Mouse (Mus musculus) CH12.LX (cell line): ENCODE measurements at regions not wholly inside any gene's neighbourhood (a gene's known extent, or its start where the extent isn't known, plus 50 kb on each side); places are given as distances from the start of the nearest gene placed in this dataset.

Experiments
- DNase-seq: peaks from one replicate; pipeline ENCODE4 v3.0.0-alpha.2; 2013; ENCODE audit errors: extremely low read depth
- H3K27ac ChIP-seq: 2 replicates; pipeline ENCODE4 v1.5.1; 2012; ENCODE audit warnings: low read depth, mild to moderate bottlenecking, control low read depth, moderate library complexity; ENCODE audit not compliant: insufficient read depth
- H3K27me3 ChIP-seq: replicated peaks from 2 replicates; pipeline ENCODE3; 2012; ENCODE audit warnings: inconsistent platforms
- H3K36me3 ChIP-seq, 2 experiments: replicated peaks in 1 of 2; 2 replicates each; pipeline versions ENCODE3 to v1.6.1; 2012; ENCODE audit warnings: inconsistent platforms in 1 of 2, low read length in 1 of 2, mild to moderate bottlenecking in 1 of 2, mixed read lengths in 1 of 2, moderate library complexity in 1 of 2; ENCODE audit not compliant: control insufficient read depth in 1 of 2, insufficient read depth in 1 of 2
- H3K4me1 ChIP-seq, 2 experiments: 2 replicates each; pipeline ENCODE4 v1.6.1; 2012; ENCODE audit warnings: inconsistent platforms in 1 of 2, moderate library complexity in 1 of 2; ENCODE audit not compliant: insufficient read depth in 2 of 2, control insufficient read depth in 1 of 2
- H3K4me2 ChIP-seq: 2 replicates; pipeline ENCODE4 v1.6.1; 2012; ENCODE audit warnings: low read depth, mild to moderate bottlenecking, control low read depth; ENCODE audit not compliant: poor library complexity, insufficient read depth, severe bottlenecking
- H3K4me3 ChIP-seq, 3 experiments: fragments of 150-350 bp in 1 of 3; sonication (generic) in 1 of 3; replicated peaks in 1 of 3; 2 replicates each; pipeline versions ENCODE3 to v1.5.1; 2011 to 2012; ENCODE audit warnings: low read depth in 2 of 3, low read length in 2 of 3, mild to moderate bottlenecking in 2 of 3, moderate library complexity in 2 of 3, control low read depth in 1 of 3, improper control_type of control experiment in 1 of 3, inconsistent platforms in 1 of 3, mixed read lengths in 1 of 3; ENCODE audit not compliant: poor library complexity in 1 of 3
- H3K79me2 ChIP-seq: replicated peaks from 2 replicates; pipeline ENCODE4 v1.6.1; 2012; ENCODE audit warnings: mild to moderate bottlenecking, moderate library complexity; ENCODE audit not compliant: control insufficient read depth, poor library complexity, insufficient read depth, severe bottlenecking; ENCODE audit errors: extremely low read depth
- H3K9ac ChIP-seq: 2 replicates; pipeline ENCODE4 v1.6.1; 2012; ENCODE audit warnings: low read depth, mild to moderate bottlenecking, control low read depth, moderate library complexity; ENCODE audit not compliant: insufficient read depth
- H3K9me3 ChIP-seq: replicated peaks from 2 replicates; pipeline ENCODE3; 2012; ENCODE audit warnings: low read length, inconsistent platforms, mixed read lengths
- CHD1 ChIP-seq: IDR thresholded peaks from 2 replicates; pipeline ENCODE4 v1.6.1; 2012; ENCODE audit warnings: low read depth, low read length, improper control_type of control experiment, inconsistent platforms
- CHD2 ChIP-seq: IDR thresholded peaks from 2 replicates; pipeline ENCODE4 v1.6.1; 2011; ENCODE audit warnings: low read length, improper control_type of control experiment
- E2F4 ChIP-seq: IDR thresholded peaks from 2 replicates; pipeline ENCODE4 v1.6.1; 2011; ENCODE audit warnings: low read depth, low read length, improper control_type of control experiment; ENCODE audit not compliant: insufficient replicate concordance
- ELF1 ChIP-seq: IDR thresholded peaks from 2 replicates; pipeline ENCODE4 v1.6.1; 2014; ENCODE audit warnings: low read depth, mild to moderate bottlenecking, inconsistent platforms, low read length, improper control_type of control experiment
- EP300 ChIP-seq: IDR thresholded peaks from 2 replicates; pipeline ENCODE4 v1.6.1; 2011; ENCODE audit warnings: low read length, improper control_type of control experiment
- ETS1 ChIP-seq: conservative IDR thresholded peaks from 2 replicates; pipeline ENCODE4 v1.6.1; 2012; ENCODE audit warnings: low read depth, mild to moderate bottlenecking, inconsistent platforms, low read length, improper control_type of control experiment, moderate library complexity
- HCFC1 ChIP-seq: IDR thresholded peaks from 2 replicates; pipeline ENCODE4 v1.6.1; 2012; ENCODE audit warnings: low read depth, mild to moderate bottlenecking, inconsistent platforms, low read length, improper control_type of control experiment
- IRF4 ChIP-seq: IDR thresholded peaks from 2 replicates; pipeline ENCODE4 v1.6.1; 2014; ENCODE audit warnings: low read depth, mild to moderate bottlenecking, inconsistent platforms, low read length, improper control_type of control experiment
- JUND ChIP-seq: conservative IDR thresholded peaks from 2 replicates; pipeline ENCODE4 v1.6.1; 2011; ENCODE audit warnings: low read depth, low read length, improper control_type of control experiment
- MAX ChIP-seq: IDR thresholded peaks from 2 replicates; pipeline ENCODE4 v1.6.1; 2011; ENCODE audit warnings: low read length, improper control_type of control experiment
- MAZ ChIP-seq: IDR thresholded peaks from 2 replicates; pipeline ENCODE4 v1.6.1; 2012; ENCODE audit warnings: low read depth, mild to moderate bottlenecking, inconsistent platforms, low read length, improper control_type of control experiment, moderate library complexity
- MEF2A ChIP-seq: IDR thresholded peaks from 2 replicates; pipeline ENCODE4 v1.6.1; 2014; ENCODE audit warnings: low read depth, mild to moderate bottlenecking, inconsistent platforms, low read length, improper control_type of control experiment, borderline replicate concordance
- MXI1 ChIP-seq: IDR thresholded peaks from 2 replicates; pipeline ENCODE4 v1.6.1; 2011; ENCODE audit warnings: mild to moderate bottlenecking, low read depth, low read length, improper control_type of control experiment
- NELFE ChIP-seq: IDR thresholded peaks from 2 replicates; pipeline ENCODE4 v1.6.1; 2011; ENCODE audit warnings: low read depth, low read length, improper control_type of control experiment
- NRF1 ChIP-seq: IDR thresholded peaks from 2 replicates; pipeline ENCODE4 v1.6.1; 2014; ENCODE audit warnings: low read depth, mild to moderate bottlenecking, inconsistent platforms, low read length, improper control_type of control experiment, moderate library complexity
- PAX5 ChIP-seq: IDR thresholded peaks from 2 replicates; pipeline ENCODE4 v1.6.1; 2012; ENCODE audit warnings: low read length, inconsistent platforms, mixed read lengths
- POLR2A ChIP-seq: IDR thresholded peaks from 2 replicates; pipeline ENCODE4 v1.6.1; 2011; ENCODE audit warnings: low read depth, mild to moderate bottlenecking, improper control_type of control experiment, low read length
- POLR2AphosphoS2 ChIP-seq: IDR thresholded peaks from 2 replicates; pipeline ENCODE4 v1.6.1; 2011; ENCODE audit warnings: low read depth, low read length, improper control_type of control experiment
- RAD21 ChIP-seq: IDR thresholded peaks from 2 replicates; pipeline ENCODE4 v1.6.1; 2011; ENCODE audit warnings: low read depth, mild to moderate bottlenecking, low read length, improper control_type of control experiment, moderate library complexity
- TBP ChIP-seq: conservative IDR thresholded peaks from 2 replicates; pipeline ENCODE4 v1.6.1; 2011; ENCODE audit warnings: low read depth, low read length, improper control_type of control experiment
- UBTF ChIP-seq: IDR thresholded peaks from 2 replicates; pipeline ENCODE4 v1.6.1; 2012; ENCODE audit warnings: low read depth, mild to moderate bottlenecking, inconsistent platforms, low read length, improper control_type of control experiment, moderate library complexity
- USF1 ChIP-seq: IDR thresholded peaks from 2 replicates; pipeline ENCODE4 v1.6.1; 2014; ENCODE audit warnings: low read depth, mild to moderate bottlenecking, inconsistent platforms, low read length, improper control_type of control experiment
- USF2 ChIP-seq: conservative IDR thresholded peaks from 2 replicates; pipeline ENCODE4 v1.6.1; 2011; ENCODE audit warnings: low read depth, low read length, improper control_type of control experiment
- ZC3H11A ChIP-seq: IDR thresholded peaks from 2 replicates; pipeline ENCODE4 v1.6.1; 2012; ENCODE audit warnings: low read depth, mild to moderate bottlenecking, inconsistent platforms, low read length, improper control_type of control experiment
- ZMIZ1 ChIP-seq: IDR thresholded peaks from 2 replicates; pipeline ENCODE4 v1.6.1; 2012; ENCODE audit warnings: low read depth, mild to moderate bottlenecking, inconsistent platforms, low read length, improper control_type of control experiment
- dilution Hi-C: fragments of 300-500 bp; cut with MboI; formaldehyde crosslinking; loops from 2 replicates; pipeline ENCODE4 v1.14.3; 2020; ENCODE audit warnings: low sequenced_read_pairs; ENCODE audit not compliant: extremely low pct_unique_long_range_greater_than_20kb, extremely low pct_ligation_motif_present
- in situ Hi-C: fragments of 300-500 bp; cut with MboI; formaldehyde crosslinking; loops from 3 replicates; pipeline ENCODE4 v1.14.3; 2019; ENCODE audit warnings: low sequenced_read_pairs, low pct_ligation_motif_present, low pct_unique_long_range_greater_than_20kb, mixed read lengths

- Histone ChIP-seq H3K79me2 (no peaks in the 10 kb centered on the region), H3K36me3 (no peaks in the 10 kb centered on the region), H3K4me2 (no peak overlapping the region), H3K27ac (no peak overlapping the region), H3K4me3 (no peak overlapping the region), H3K4me1 (no peaks in the 10 kb centered on the region), H3K9ac (no peak overlapping the region), H3K27me3 (no peaks in the 10 kb centered on the region), H3K9me3 (no peaks in the 10 kb centered on the region)
- DNase-seq: no peak
- in situ Hi-C loops: no loop called here
- TF ChIP-seq IRF4 (no peak), HCFC1 (no peak), UBTF (no peak), MAZ (no peak), USF2 (no peak), ZC3H11A (no peak), ETS1 (no peak), RAD21 (no peak), EP300 (no peak), NELFE (no peak), TBP (no peak), POLR2A (no peak), USF1 (no peak)
- dilution Hi-C loops: no loop called here
Measured at GRCm38 (mm10) chr5:106343601-106344000, 114.4 kb downstream of the Barhl2 start.

DNA sequence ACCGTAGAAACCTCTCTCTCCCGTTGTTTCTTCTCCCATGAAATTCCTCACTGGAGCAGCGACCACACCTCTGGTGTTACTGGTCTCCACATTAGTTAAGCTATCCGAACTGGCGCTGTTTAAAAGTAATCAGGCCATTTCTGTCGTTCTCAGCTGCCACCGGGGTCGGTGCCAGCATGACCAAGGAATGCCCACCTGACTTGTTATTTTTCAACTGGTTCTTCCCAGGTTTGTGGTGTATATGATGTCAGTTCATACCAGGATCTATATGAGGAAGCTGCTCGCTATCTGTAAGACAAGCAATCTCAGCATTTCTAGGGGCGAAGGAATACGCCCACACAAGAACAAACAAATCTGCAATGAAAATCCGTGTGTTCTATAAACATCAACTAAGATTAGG, 116.6 kb downstream of the Barhl2 start:
- Histone ChIP-seq H3K4me1 (no peaks in the 10 kb centered on the region), H3K4me2 (no peak overlapping the region), H3K27me3 (no peaks in the 10 kb centered on the region), H3K27ac (no peak overlapping the region), H3K36me3 (no peaks in the 10 kb centered on the region), H3K79me2 (no peaks in the 10 kb centered on the region), H3K4me3 (no peak overlapping the region), H3K9ac (no peak overlapping the region), H3K9me3 (no peaks in the 10 kb centered on the region)
- no peak for TF ChIP-seq E2F4
- TF ChIP-seq USF1: no peak
- TF ChIP-seq JUND: no peak
- no peak for TF ChIP-seq MXI1
- TF ChIP-seq MEF2A: no peak
- no peak for TF ChIP-seq ZMIZ1
- TF ChIP-seq PAX5: no peak
- TF ChIP-seq CHD1: no peak
- TF ChIP-seq MAZ: no peak
- no peak for TF ChIP-seq HCFC1
- TF ChIP-seq ELF1: no peak
- no peak for TF ChIP-seq POLR2AphosphoS2
- TF ChIP-seq CHD2: no peak
- TF ChIP-seq IRF4: no peak
- no peak for TF ChIP-seq EP300
- no peak for TF ChIP-seq NRF1
- TF ChIP-seq POLR2A: no peak
- TF ChIP-seq MAX: no peak
- no peak for TF ChIP-seq ETS1
- dilution Hi-C loops (no loop called here), in situ Hi-C loops (no loop called here)
- no peak for DNase-seq
